Mouse (Mus musculus): ENCODE measurements around the gene Fhad1.

Gene Fhad1

GRCm38 (mm10) chr4:141859351-141859750 lies 155.5 kb downstream of the Fhad1 start:
- DNase-seq: no peak

GRCm38 (mm10) chr4:141858501-141858900 lies 156.4 kb downstream of the Fhad1 start:
- no peak for DNase-seq

- peak; percentile 87 for DNase-seq
These were observed 157.4 kb downstream of the Fhad1 start for GRCm38 (mm10) chr4:141857422-141857930.

GRCm38 (mm10) chr4:141853437-141853836 lies 161.4 kb downstream of the Fhad1 start:
- DNase-seq: peak; percentile 60

GRCm38 (mm10) chr4:141845999-141846398 lies 168.9 kb downstream of the Fhad1 start, which contains the start of gene Ctrc:
TSS of gene Ctrc (minus strand) at chr4:141846359.
- DNase-seq: no peak

All from kidney, adult 18-20 months (tissue).